Mouse (Mus musculus) intestine, embryonic 16.5 days (tissue): ENCODE data around the gene Agrn. TPM values are rescaled to one million over a fixed set of nuclear protein-coding genes. Genes with fewer than 3 reads are reported as not detected.

Experiments
- ATAC-seq: fragments of 200-750 bp; cut with Nextera tagmentation; 2 replicates; pipeline ENCODE4 v1.8.0; 2017; ENCODE audit warnings: moderate TSS enrichment, moderate library complexity
- H3K27ac ChIP-seq: fragments of 300-500 bp; sonication (generic); 2 replicates; pipeline ENCODE4 v1.5.1; 2014; ENCODE audit warnings: mild to moderate bottlenecking, low read length
- H3K27me3 ChIP-seq: fragments of 300-500 bp; sonication (generic); replicated peaks from 2 replicates; pipeline ENCODE4 v1.6.1; 2014; ENCODE audit warnings: low read length, control low read depth, mixed read lengths; ENCODE audit not compliant: control insufficient read depth, insufficient read depth
- H3K36me3 ChIP-seq: fragments of 300-500 bp; sonication (generic); 2 replicates; pipeline ENCODE4 v1.6.1; 2014; ENCODE audit warnings: low read length, control low read depth; ENCODE audit not compliant: control insufficient read depth, insufficient read depth
- H3K4me1 ChIP-seq: fragments of 300-500 bp; sonication (generic); 2 replicates; pipeline ENCODE4 v1.6.1; 2014; ENCODE audit warnings: low read length, control low read depth, mixed read lengths; ENCODE audit not compliant: control insufficient read depth, insufficient read depth
- H3K4me2 ChIP-seq: fragments of 300-500 bp; sonication (generic); 2 replicates; pipeline ENCODE4 v1.6.1; 2014; ENCODE audit warnings: low read depth, low read length, control low read depth
- H3K4me3 ChIP-seq: fragments of 300-500 bp; sonication (generic); 2 replicates; pipeline ENCODE4 v1.5.1; 2014; ENCODE audit warnings: mild to moderate bottlenecking, low read length
- H3K9ac ChIP-seq: fragments of 300-500 bp; sonication (generic); 2 replicates; pipeline ENCODE4 v1.6.1; 2014; ENCODE audit warnings: low read depth, low read length
- H3K9me3 ChIP-seq: fragments of 300-500 bp; sonication (generic); 2 replicates; pipeline ENCODE4 v1.6.1; 2016; ENCODE audit warnings: low read length, control low read depth; ENCODE audit not compliant: control insufficient read depth
- WGBS: fragments of 180-500 bp; shearing (Covaris S2); extraction: QIAGEN DNeasy Blood & Tissue Kit; methylation state at CpG from one replicate; pipeline ENCODE4 v1.1.7; 2014; 5-methylcytosine and 5-hydroxymethylcytosine counted together
- polyA plus RNA-seq: library from polyadenylated mRNA; unstranded; fragments of >200 nt; fragmentation: Nextera tagmentation; extraction: Ambion mirVana; gene quantifications from 2 replicates; pipeline ENCODE4 v1.2.1, GENCODE M21; 2015

Agrn gene
- polyA plus RNA-seq, 1 experiment from 2014 or later, result 35.9 TPM

DNA sequence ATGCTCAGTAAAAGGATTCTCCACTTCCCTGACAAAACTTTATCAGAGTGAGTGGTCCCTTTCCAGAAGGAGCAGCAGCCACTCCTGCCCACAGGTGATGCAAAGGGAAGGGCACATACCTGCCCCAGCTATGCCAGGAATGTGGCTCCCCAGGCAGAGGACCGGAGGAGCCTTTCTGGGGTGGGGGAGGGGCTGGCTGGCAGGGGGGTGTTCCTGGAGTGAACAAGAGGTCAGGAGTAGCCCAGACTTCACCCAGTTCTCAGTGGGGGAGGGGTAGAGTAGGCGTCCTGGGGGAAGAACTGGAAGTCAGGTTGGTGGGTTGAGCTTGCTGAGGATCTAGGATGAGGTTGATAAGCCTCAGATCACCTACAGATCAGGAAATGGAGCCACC is 4.1 kb downstream of the Agrn start:
- peaks cover 4% of the 10 kb centered on the region; the same call in 1 of the 2 replicates for H3K36me3 ChIP-seq
- H3K9me3 ChIP-seq, result no peaks in the 10 kb centered on the region
- peaks cover 68% of the 10 kb centered on the region for H3K4me1 ChIP-seq
- no peak overlapping the region for H3K4me3 ChIP-seq
- no peaks in the 10 kb centered on the region for H3K27me3 ChIP-seq
- ATAC-seq, result no peak
- no peak overlapping the region for H3K4me2 ChIP-seq
- H3K9ac ChIP-seq, result no peak overlapping the region; the same call in 1 of the 2 replicates
- 26% methylated on average over 2 of the region's 2 CpGs for WGBS
- H3K27ac ChIP-seq, result peak overlapping the region; percentile 86

DNA sequence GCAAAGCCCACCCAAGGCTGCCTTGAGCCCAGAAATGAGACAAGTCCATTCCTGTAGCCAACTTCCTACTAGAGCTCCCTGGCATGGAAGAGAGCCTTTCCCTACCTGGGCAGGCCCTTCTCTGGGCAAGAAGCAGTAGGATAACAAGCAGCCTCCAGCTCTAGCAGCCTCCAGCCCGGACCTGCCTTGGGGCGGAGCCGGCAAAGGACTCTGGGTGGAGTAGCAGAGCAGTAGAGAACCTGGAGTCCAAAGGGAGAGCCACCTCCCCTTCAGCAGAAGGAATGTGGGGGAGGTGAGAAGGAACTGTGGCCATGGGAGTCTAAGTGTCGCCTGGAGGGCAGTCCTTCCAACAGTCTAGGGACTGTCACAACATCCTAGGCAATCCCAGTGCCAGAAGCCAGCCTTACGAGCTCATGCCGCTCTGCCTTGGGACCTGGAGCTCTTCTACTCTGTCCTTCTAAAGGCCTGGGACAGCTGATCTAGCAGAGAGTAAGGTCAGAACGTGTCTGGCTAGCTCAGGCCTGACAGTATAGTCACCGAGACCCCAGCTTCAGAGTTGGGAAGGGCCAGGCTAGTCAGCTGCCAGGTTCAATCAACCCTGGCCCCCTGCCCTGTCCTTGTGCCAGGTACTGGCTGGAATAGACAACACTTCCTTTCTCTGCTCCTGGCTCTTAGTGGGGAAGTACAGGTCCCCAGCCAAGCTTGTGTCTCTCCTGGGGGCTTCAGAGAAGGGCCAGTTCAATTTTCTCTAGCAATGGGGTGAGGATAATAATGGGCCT is 4.7 kb downstream of the Agrn start:
- peak; percentile 73 for ATAC-seq
- peaks cover 66% of the 10 kb centered on the region for H3K4me1 ChIP-seq

DNA sequence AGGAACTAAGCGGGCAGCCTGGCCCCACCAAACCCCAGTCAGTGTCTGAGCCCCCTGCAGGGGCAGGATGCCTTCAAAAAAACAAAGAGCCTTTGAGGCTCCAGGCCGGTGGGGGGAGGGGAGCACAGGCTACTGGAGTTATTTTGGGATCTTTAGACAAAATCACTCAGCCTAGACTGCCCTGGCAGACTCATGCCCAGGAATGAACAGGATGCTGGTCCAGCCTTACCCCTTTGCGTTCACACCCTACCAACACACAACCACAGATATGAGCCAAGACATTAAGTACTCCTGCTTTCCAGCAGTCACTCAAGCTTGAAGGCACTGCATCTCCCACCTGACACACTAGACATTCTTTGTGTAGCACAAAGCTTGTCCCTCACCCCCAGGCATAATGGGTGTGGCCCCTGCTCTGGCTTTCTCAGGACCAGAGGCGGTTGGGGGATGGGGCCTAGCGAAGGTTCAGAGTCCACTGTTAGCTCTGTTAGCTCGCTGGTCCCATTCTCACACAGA is 8.4 kb downstream of the Agrn start:
- peak overlapping the region; percentile 5; the same call in 1 of the 2 replicates for H3K4me2 ChIP-seq
- H3K4me1 ChIP-seq, result peaks cover 66% of the 10 kb centered on the region
- H3K36me3 ChIP-seq, result peaks cover 9% of the 10 kb centered on the region
- H3K27ac ChIP-seq, result peak overlapping the region; percentile 39; the same call in 1 of the 2 replicates
- no peaks in the 10 kb centered on the region for H3K9me3 ChIP-seq
- 33% methylated on average over 6 of the region's 6 CpGs for WGBS
- no peaks in the 10 kb centered on the region for H3K27me3 ChIP-seq
- H3K9ac ChIP-seq, result no peak overlapping the region; the same call in 1 of the 2 replicates
- H3K4me3 ChIP-seq, result no peak overlapping the region
- peak; percentile 65 for ATAC-seq

More for the DNA sequence above, 4.7 kb downstream of the Agrn start:
- Histone ChIP-seq H3K36me3 (peaks cover 4% of the 10 kb centered on the region; the same call in 1 of the 2 replicates), H3K4me2 (peak overlapping the region; percentile 29), H3K9me3 (no peaks in the 10 kb centered on the region), H3K27me3 (no peaks in the 10 kb centered on the region), H3K27ac (peak overlapping the region; percentile 86), H3K9ac (peak overlapping the region; percentile 50), H3K4me3 (no peak overlapping the region)
- WGBS, result 40% methylated on average over 8 of the region's 8 CpGs

DNA sequence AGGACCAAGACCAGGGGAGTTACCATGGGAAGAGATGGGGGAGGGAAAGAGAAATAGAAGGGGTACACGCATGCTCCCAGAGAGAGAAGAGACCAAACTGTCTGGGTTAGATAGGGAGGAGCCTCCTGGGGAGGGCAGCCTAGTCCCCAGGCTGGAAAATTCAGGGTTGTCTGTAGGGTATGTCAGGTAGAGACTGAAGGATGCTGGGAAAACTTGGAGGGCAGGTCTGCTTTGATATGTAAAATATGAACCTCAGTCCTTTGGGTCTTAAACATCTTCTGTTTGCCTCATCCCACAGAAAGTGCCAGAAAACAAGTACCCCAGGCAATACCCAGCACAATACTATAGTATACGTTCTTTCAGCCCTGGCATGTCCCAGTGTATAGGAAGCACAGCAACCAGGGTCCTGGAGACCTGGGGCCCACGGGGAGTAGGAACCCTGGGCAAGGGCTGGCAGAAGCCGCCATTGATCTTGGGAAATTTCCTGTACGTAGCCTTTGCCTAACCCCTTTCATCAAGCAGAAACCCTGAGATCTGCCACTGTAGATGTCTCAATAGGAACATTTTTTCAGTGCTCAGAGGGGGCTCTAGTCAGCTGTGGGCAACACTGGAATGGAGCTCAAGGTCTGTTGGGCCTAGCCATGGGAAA is 9.0 kb downstream of the Agrn start:
- Histone ChIP-seq H3K4me1 (peaks cover 60% of the 10 kb centered on the region), H3K36me3 (peaks cover 9% of the 10 kb centered on the region), H3K27me3 (no peaks in the 10 kb centered on the region), H3K9ac (no peak overlapping the region), H3K27ac (no peak overlapping the region), H3K4me3 (no peak overlapping the region), H3K9me3 (no peaks in the 10 kb centered on the region), H3K4me2 (no peak overlapping the region)
- 70% methylated on average over 5 of the region's 5 CpGs for WGBS
- ATAC-seq, result no peak

DNA sequence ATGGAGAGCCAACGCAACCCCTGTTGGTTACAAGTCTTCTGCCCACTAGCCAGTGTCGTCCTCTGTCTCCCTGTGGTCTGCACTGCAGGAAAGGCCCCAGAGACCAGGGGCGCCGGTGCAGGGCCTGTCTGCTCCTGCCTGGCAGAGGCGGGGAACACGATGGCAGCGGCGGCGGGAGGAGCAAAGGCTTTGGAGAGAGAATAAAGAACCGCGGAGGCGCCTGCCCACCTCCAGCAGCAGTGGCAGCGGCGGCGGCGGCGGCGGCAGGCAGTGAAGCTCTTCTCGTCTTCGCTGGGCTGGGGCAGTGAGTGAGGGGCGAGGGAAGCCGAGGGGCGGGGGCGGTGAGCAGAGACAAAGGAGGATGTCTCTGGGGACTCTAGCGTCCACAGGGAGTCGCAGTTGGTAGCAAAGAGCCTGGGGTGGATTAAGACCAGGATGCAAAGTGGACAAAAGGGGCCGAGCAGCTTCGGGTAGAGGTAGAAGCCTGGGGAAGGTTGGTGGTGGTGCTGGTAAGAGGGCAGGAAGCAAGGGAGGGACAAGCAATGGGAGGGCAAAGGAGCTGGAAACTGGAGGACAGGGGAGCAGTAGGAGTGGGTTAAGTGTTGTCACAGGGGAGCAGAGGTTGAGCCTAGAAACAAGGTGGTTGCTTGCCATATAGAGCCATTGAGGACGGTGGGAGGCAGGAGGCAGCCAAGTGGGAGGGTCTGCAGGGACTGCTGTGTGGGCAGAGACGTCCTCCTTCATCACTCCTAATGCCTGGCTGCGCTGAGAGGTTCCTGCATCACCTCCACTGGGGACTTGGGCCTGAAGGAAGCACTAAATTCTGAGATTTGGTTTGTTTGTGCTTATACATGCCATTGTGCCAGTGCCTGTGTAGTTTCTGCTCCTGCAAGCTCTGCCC is 11.1 kb downstream of the Agrn start:
- Histone ChIP-seq H3K36me3 (peaks cover 9% of the 10 kb centered on the region), H3K4me2 (peak overlapping the region; percentile 9; the same call in 1 of the 2 replicates), H3K9ac (peak overlapping the region; percentile 57), H3K27ac (no peak overlapping the region), H3K27me3 (no peaks in the 10 kb centered on the region), H3K4me1 (peaks cover 45% of the 10 kb centered on the region), H3K9me3 (no peaks in the 10 kb centered on the region), H3K4me3 (peak overlapping the region; percentile 11)
- 30% methylated on average over 31 of the region's 31 CpGs for WGBS
- no peak for ATAC-seq

DNA sequence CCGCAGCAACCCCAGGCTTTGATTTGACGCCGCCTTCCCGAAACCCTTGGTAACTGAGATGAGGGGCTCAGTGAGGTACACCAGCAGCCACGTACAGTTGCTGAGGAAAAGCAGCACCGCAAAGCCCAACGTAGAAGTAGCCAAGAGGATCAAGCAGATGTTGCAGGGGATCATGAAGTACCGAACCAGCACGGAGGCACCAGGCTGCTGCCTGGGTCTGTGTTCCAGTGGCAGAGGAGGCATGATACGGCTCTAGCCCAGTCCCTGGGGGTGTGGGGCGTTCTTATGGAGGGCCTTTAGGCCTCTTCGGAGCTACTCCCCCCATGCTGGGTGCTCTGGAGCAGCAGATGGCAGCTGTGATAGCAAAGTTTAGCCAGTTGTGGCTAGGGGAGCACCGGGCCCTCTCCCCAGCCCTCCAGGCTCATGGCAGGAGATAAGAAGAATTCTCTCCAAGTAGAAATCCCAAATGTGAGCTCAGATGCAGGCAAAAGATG is 11.8 kb downstream of the Agrn start:
- Histone ChIP-seq H3K4me2 (no peak overlapping the region; the same call in 1 of the 2 replicates), H3K4me1 (peaks cover 44% of the 10 kb centered on the region), H3K9me3 (no peaks in the 10 kb centered on the region), H3K27me3 (no peaks in the 10 kb centered on the region), H3K4me3 (no peak overlapping the region), H3K27ac (no peak overlapping the region), H3K36me3 (peaks cover 5% of the 10 kb centered on the region), H3K9ac (peak overlapping the region; percentile 57; the same call in 1 of the 2 replicates)
- ATAC-seq, result no peak
- WGBS, result 80% methylated on average over 13 of the region's 13 CpGs

DNA sequence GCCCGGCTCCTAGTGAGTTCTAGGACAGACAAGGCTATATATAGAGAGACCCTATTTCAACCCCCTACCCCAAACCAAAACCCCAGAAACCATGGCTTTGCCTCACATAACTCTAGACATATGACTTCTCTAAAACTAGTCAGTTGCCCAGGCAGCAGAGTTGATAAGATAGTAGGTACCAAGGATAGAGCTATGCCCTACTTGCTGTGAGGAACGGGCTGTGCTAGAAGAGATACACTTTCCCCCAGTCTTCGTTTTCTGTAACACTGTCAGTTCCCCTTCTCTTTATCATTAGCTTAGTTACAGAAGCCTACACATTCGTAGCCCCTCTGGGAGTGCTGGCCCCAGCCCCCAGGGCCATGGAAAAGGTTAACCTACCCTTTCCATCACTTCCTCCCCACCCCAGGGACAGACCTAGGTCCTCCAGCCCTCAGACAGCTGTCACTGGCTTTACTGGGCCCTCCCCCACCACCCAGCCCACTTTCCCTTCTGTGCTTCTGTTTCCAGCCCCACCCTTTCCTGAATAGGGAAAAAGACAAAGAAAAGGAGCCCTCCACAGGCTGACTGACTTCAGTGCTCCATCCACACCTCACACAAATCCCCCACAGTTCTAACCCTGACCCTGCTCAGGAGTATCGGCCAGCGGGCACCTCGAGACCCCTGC is 12.9 kb downstream of the Agrn start:
- H3K4me1 ChIP-seq, result peaks cover 34% of the 10 kb centered on the region
- H3K4me3 ChIP-seq, result no peak overlapping the region
- no peaks in the 10 kb centered on the region for H3K9me3 ChIP-seq
- no peak for ATAC-seq
- peaks cover 5% of the 10 kb centered on the region; the same call in 1 of the 2 replicates for H3K36me3 ChIP-seq
- H3K9ac ChIP-seq, result no peak overlapping the region
- no peaks in the 10 kb centered on the region for H3K27me3 ChIP-seq
- no peak overlapping the region for H3K27ac ChIP-seq
- no peak overlapping the region for H3K4me2 ChIP-seq
- WGBS, result 80% methylated on average over 7 of the region's 7 CpGs

DNA sequence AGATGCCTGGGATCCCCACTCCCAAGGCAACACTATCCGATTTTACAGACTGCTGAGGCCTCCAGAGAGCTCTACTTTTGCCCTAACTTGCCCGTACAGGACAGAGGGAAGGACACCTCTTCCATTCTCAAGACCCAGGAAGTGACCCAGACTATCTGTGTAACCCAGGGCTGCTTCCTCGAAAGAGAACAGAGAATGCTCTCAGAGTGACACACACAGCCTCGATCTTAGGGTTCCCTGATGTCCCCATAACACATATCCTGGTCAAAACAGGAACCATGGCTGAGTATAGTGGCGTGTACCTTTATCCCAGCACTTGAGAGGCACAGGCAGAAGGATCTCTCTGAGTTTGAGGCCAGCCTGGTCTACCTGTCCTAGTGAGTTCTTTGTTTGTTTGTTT is 13.5 kb downstream of the Agrn start:
- Histone ChIP-seq H3K4me1 (peaks cover 27% of the 10 kb centered on the region), H3K9me3 (no peaks in the 10 kb centered on the region), H3K9ac (no peak overlapping the region), H3K27me3 (no peaks in the 10 kb centered on the region), H3K4me3 (no peak overlapping the region), H3K36me3 (peaks cover 5% of the 10 kb centered on the region; the same call in 1 of the 2 replicates), H3K27ac (no peak overlapping the region), H3K4me2 (no peak overlapping the region)
- 88% methylated on average over 5 of the region's 5 CpGs for WGBS
- no peak for ATAC-seq
